Mouse (Mus musculus) ovary, postnatal 10 days (tissue): ENCODE data around the gene Caml.
A peak's percentile ranks its signal among the peaks of the same experiment; 100 is the strongest.
"Not testable (repeated sequence)": the region's sequence is repeated elsewhere in the genome, so short reads cannot be mapped to it uniquely, and the experiment has no call there.

Experiments
- DNase-seq: peaks from one replicate; pipeline ENCODE4 v3.0.0; 2022; ENCODE audit warnings: low spot score

The Caml gene

DNA sequence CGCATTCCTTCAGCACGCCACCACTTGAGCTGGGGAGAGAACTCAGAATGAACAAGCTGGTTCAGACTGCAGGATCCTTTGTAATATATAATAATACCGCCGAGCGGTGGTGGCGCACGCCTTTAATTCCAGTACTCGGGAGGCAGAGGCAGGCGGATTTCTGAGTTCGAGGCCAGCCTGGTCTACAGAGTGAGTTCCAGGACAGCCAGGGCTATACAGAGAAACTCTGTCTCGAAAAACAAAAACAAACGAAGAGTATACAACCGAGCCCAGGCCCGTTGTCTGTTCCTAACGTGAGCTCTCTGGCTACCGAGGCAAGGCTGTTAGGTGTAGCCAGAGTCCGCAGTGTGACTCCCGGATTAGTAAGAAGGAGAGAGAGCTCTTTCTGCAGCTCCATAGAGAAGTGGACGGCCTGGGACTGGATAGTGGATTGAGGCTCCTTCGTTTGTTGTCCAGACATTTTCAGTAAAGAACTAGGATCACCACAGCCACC is 603 bp upstream of the Caml start:
- DNase-seq: not testable (repeated sequence)

DNA sequence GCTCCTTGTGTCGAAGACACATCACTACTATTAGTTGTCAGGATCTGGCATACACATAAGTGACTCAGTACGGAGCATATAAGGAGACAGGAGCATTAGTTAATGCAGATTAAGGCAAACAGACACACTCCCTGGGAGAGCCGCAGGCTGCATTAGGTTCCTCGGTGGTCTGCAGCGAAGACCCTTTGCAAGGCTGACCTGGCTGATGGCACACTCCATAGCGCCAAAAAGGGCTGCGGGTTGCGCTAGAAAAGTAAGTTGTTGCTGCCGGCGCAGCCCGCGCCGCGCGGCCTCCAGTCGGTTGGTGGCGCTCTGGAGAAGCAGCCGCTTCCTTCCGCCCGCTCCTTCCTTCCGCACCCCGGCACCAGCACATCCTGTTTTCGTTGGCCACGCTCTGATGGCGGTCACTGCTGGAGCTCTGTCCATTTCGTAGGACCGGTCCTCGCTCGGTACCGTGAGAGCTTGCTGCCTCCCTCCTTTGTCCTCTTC is 11.9 kb downstream of the Caml start, which contains the start of gene Ddx46:
Gene Ddx46, plus strand, starts transcription at position 389 of the 489 bp plus-strand sequence.
- peak; percentile 74 for DNase-seq

DNA sequence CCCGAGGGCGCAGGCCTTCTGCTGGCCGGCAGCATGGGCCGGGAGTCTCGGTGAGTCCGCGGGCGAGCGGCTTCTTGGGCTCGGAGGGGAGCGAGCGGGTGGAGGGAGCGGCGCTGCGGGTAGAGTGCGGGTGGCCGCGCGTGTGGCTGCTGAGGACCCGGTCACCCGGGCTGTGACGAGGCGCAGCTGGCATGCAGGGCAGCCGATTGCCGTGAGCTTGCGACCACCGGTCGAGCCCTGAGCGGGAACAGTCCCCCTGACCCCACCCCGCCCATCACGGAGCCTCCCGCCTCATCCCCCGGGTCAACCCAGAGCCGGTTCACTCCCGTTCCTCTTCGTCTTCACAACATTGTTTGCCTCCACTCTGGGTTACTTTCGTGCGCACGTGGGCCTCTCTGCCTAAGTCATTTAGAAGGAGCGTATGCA is 12.4 kb downstream of the Caml start:
- DNase-seq: no peak

DNA sequence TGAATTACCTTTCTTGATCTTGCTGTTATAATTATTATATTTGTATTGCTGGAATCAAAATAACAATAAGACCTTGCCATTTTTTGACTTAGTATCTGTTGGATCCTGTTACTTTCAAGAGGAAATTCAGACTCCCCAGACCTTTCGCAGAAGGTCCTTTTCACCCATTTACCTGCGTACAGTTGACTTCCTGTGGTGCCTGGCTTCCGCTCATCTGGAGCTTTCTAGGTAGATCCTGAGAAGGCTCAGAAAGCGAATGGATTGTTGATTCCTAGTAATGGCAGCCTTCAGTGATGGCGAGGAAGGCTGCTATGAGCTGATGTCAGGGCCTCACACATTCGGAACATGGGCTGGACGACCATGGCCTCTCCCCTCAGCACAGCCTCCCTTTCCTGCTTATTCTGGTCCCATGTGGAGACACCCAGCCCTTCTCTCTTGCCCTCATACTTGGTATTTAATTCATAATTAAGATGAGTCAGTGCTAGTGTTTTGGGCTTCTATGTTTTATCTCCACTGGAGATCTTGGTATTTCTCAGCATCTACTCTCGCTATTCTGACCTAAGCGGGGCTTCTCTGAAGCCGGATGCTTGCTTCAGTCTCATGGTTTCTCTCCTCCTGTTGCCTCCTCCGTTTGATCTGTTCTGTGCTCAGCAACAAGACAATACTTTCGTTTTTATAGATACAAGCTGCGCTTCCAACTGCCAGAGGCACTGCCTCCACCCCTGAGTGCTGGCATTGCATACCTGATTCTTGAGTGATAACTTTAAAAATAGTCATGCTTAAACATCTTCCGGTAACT is 13.6 kb downstream of the Caml start:
- DNase-seq: no peak

DNA sequence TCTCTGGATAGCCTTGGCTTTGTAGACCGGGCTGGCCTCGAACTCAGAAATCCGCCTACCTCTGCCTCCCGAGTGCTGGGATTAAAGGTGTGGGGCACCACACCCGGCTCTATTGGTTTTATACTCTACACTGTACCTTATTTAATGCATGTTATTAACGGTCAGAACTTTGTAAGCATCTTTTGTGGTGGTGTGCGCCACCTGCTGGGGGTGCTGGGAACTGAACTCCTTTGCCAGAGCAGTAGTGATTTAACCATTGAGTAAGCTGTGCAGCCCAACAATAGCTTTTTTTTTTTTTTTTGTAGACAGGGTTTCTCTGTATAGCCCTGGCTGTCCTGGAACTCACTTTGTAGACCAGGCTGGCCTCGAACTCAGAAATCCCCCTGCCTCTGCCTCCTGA is 17.7 kb downstream of the Caml start:
- DNase-seq: peak; percentile 45

DNA sequence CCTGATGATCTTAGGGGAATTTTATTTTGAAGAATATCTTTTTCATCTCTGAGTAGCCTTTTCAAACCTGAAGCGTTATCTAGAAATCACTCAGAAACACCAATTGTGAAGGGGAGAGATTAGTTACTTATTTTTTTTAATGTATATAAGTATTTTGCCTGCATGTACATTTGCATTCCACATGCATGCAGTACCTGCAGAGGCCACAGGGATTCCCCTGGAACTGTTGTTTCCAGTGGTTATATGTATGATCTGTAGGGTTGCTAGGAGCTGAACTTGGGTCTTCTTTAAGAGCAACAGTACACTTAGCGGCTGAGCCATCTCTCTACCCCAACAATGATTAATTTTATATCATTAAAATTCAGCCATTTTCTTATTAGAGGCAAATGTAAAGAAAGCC is 21.7 kb downstream of the Caml start:
- DNase-seq: no peak

DNA sequence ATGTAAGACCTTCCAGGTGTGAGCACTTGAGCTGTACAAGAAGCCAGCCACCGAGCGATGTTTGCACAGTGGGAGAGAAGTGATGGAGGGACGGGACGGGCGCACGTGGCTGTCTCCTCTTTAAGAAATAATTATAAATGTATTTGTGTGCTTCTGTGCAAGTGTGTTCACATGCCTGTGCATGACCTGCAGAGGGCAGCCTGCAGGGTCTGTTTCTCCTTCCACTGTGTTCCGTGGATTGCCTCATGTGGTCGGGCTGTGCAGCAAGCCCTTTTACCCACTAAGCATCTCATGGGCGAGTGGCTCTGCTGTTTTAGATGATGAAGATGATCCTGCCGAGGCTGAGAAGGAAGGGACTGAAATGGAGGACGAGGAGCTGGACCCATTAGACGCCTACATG is 27.3 kb downstream of the Caml start:
- no peak for DNase-seq

DNA sequence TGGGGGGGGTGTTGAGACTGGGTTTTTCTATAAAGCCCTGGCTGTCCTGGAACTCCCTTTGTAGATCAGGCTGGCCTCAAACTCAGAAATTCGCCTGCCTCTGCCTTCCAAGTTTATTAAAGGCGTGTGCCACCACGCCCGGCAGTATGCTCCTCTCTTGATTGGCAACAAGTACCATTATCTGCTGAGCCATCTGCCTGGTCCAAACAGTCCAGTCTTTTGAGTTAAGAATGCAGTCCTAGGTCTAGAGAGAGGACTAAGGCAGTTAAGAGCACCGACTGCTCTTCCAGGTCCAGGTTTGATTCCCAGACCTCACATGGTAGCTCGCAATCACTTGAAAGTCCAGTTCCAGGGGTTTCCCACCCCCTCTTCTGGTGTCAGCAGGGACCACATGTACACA is 28.2 kb downstream of the Caml start:
- no peak for DNase-seq

DNA sequence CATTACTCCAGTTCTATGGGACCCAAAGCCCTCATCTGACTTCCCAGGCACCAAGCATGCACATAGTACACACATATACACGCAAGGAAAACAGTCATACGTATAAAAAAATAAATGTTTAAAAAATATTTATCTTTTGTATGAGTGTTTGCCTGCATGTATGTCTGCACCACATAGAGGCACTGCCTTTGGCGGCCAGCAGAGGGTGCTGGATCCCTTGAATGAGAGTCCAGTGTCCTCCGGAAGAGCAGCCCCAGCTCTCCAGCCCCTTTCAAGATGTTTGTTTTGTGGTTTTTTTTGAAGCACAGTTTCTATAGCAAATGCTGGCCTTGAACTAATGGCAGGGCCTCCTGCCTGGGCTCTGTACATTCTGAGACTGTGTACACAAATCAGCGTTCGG is 45.7 kb downstream of the Caml start:
- DNase-seq: no peak

DNA sequence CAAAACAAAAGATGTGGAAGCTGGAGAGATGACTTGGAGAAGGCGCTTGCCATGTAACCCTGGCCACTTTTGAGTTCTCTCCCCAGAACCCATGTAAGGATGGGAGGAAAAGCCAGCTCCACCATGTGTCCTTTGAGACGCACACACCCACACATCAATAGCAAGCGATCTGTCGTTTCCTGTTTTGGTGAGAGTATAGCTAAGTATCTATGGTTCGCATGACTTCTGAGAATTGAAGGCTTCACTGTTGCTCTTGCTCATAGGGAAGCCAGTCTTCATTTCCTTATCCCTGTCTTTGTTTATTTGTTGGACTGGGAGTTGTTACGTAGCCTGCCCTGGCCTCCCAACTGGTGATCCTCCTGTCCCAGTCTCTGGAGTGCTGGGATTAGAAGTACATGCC is 49.9 kb downstream of the Caml start:
- DNase-seq: no peak

DNA sequence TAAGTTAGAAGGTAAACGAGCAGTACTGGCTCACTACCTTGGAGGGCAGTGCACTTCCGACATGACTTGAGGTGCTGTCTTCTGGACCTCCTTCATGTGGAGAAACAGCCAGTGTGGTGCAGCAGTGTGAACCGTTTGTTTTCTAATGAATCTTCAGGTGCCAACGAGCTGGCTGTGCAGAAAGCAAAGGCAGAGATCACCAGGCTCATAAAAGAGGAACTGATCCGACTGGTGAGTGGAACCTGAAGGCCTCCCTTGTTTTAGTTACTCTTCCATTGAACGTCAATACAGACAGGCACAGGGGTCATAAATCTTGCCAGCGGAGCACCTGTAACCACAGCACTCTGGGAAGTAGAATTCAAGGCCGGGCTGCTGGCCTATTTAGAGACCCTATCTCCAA is 54.6 kb downstream of the Caml start:
- DNase-seq: no peak
